Mouse (Mus musculus) heart, postnatal 0 days (tissue): Measurements from ENCODE around the gene Snx8. TPM values are rescaled to one million over a fixed set of nuclear protein-coding genes. Genes with fewer than 3 reads are reported as not detected.

Experiments
- ATAC-seq: fragments of 200-750 bp; cut with Nextera tagmentation; 2 replicates; pipeline ENCODE4 v1.8.0; 2017; ENCODE audit warnings: low read depth, moderate number of reproducible peaks, moderate library complexity; ENCODE audit not compliant: insufficient read depth
- DNase-seq: peaks from one replicate; pipeline ENCODE4 v3.0.0-alpha.2; 2016; ENCODE audit warnings: low spot score
- H3K27ac ChIP-seq: fragments of 300-500 bp; sonication (generic); 2 replicates; pipeline ENCODE4 v1.5.1; 2014; ENCODE audit warnings: low read depth, mild to moderate bottlenecking
- H3K27me3 ChIP-seq: fragments of 300-500 bp; sonication (generic); 2 replicates; pipeline ENCODE4 v1.6.1; 2014; ENCODE audit warnings: low read length, mixed read lengths; ENCODE audit not compliant: control insufficient read depth, insufficient read depth
- H3K36me3 ChIP-seq: fragments of 300-500 bp; sonication (generic); replicated peaks from 2 replicates; pipeline ENCODE4 v1.6.1; 2014; ENCODE audit warnings: low read length, mixed read lengths; ENCODE audit not compliant: control insufficient read depth, insufficient read depth
- H3K4me1 ChIP-seq: fragments of 300-500 bp; sonication (generic); 2 replicates; pipeline ENCODE4 v1.6.1; 2014; ENCODE audit warnings: antibody characterized with exemption; ENCODE audit not compliant: control insufficient read depth, insufficient read depth
- H3K4me2 ChIP-seq: fragments of 300-500 bp; sonication (generic); 2 replicates; pipeline ENCODE4 v1.6.1; 2014; ENCODE audit warnings: low read depth, mild to moderate bottlenecking, low read length, moderate library complexity
- H3K4me3 ChIP-seq: fragments of 300-500 bp; sonication (generic); 2 replicates; pipeline ENCODE4 v1.5.1; 2014; ENCODE audit warnings: low read depth, low read length
- H3K9ac ChIP-seq: fragments of 300-500 bp; sonication (generic); replicated peaks from 2 replicates; pipeline ENCODE4 v1.6.1; 2014; ENCODE audit warnings: low read depth, low read length, mixed read lengths
- H3K9me3 ChIP-seq: fragments of 300-500 bp; sonication (generic); replicated peaks from 2 replicates; pipeline ENCODE4 v1.6.1; 2016; ENCODE audit warnings: low read length; ENCODE audit not compliant: control insufficient read depth
- CTCF ChIP-seq: IDR thresholded peaks from 2 replicates; pipeline ENCODE4 v1.5.1; 2016; ENCODE audit warnings: antibody characterized with exemption, control low read depth, low read depth
- EP300 ChIP-seq: IDR thresholded peaks from 2 replicates; pipeline ENCODE4 v1.6.1; 2016; ENCODE audit warnings: antibody characterized with exemption, low read depth
- WGBS: fragments of 180-500 bp; shearing (Covaris S2); extraction: QIAGEN DNeasy Blood & Tissue Kit; methylation state at CpG from one replicate; pipeline ENCODE4 v1.1.7; 2014; 5-methylcytosine and 5-hydroxymethylcytosine counted together
- microRNA-seq: library from miRNA; unstranded; fragments of <30 nt; microRNA quantifications from one replicate; pipeline ENCODE4, GENCODE M21; 2016
- polyA plus RNA-seq: library from polyadenylated mRNA; unstranded; fragments of >200 nt; fragmentation: Nextera tagmentation; extraction: Ambion mirVana; gene quantifications from 2 replicates; pipeline ENCODE4 v1.2.1, GENCODE M21; 2015
- total RNA-seq: library from RNA; depleted of rRNA; stranded (reverse); fragments of >200 nt; gene quantifications from 2 replicates; pipeline ENCODE4 v1.2.3, GENCODE M21; 2014; ENCODE audit warnings: low replicate concordance; rRNA removed

Gene Snx8
- total and polyA plus RNA-seq, 2 experiments from 2014 or later = 13.3 to 24.8 TPM

GRCm38 (mm10) chr5:140306016-140306415 lies 83.0 kb downstream of the Snx8 start:
- ATAC-seq = peak; percentile 90
- Histone ChIP-seq H3K27me3 (no peaks in the 10 kb centered on the region), H3K4me2 (no peak overlapping the region), H3K4me3 (no peak overlapping the region), H3K36me3 (peaks cover 47% of the 10 kb centered on the region), H3K9ac (no peak overlapping the region), H3K4me1 (peaks cover 26% of the 10 kb centered on the region), H3K27ac (peak overlapping the region; percentile 90), H3K9me3 (no peaks in the 10 kb centered on the region)
- DNase-seq = peak; percentile 76
- TF ChIP-seq CTCF (peak; percentile 52), EP300 (no peak)
- WGBS = 52% methylated on average over 8 of the region's 8 CpGs

GRCm38 (mm10) chr5:140298291-140298690 lies 90.8 kb downstream of the Snx8 start:
- TF ChIP-seq EP300 = no peak
- TF ChIP-seq CTCF = no peak
- no peaks in the 10 kb centered on the region for H3K4me1 ChIP-seq
- no peaks in the 10 kb centered on the region for H3K9me3 ChIP-seq
- no peak overlapping the region for H3K27ac ChIP-seq
- DNase-seq (no peak), ATAC-seq (no peak)
- H3K9ac ChIP-seq = no peak overlapping the region
- H3K4me2 ChIP-seq = no peak overlapping the region
- WGBS = 92% methylated on average over 4 of the region's 4 CpGs
- no peak overlapping the region for H3K4me3 ChIP-seq
- peaks cover 62% of the 10 kb centered on the region for H3K36me3 ChIP-seq
- no peaks in the 10 kb centered on the region for H3K27me3 ChIP-seq

- Histone ChIP-seq H3K9ac (no peak overlapping the region), H3K27ac (no peak overlapping the region), H3K4me2 (no peak overlapping the region), H3K27me3 (no peaks in the 10 kb centered on the region), H3K4me3 (no peak overlapping the region), H3K4me1 (no peaks in the 10 kb centered on the region), H3K36me3 (peaks cover 37% of the 10 kb centered on the region), H3K9me3 (no peaks in the 10 kb centered on the region)
- TF ChIP-seq CTCF (peak; percentile 83), EP300 (no peak)
- ATAC-seq (peak; percentile 49; the same call in 1 of the 2 replicates), DNase-seq (peak; percentile 49)
- WGBS = 89% methylated on average over 1 of the region's 1 CpGs
Observed at GRCm38 (mm10) chr5:140292152-140292551, 96.9 kb downstream of the Snx8 start.

Small RNAs within 50 kb of the gene (microRNA-seq; reads per million reads assigned to microRNA genes)
- not detected for gene Mir7038

Other genes starting within 250 kb of the Snx8 start
- 10.1 and 20.6 TPM in 2 replicates for gene Mad1l1, start 67.7 kb downstream of the Snx8 start, total RNA-seq
- 15.0 and 15.1 TPM in 2 replicates for gene Mad1l1, start 67.7 kb downstream of the Snx8 start, polyA plus RNA-seq
- gene Nudt1, start 67.6 kb downstream of the Snx8 start, total RNA-seq = 11.3 and 31.0 TPM in 2 replicates
- 17.4 and 18.1 TPM in 2 replicates for gene Nudt1, start 67.6 kb downstream of the Snx8 start, polyA plus RNA-seq
- gene Mrm2, start 57.4 kb downstream of the Snx8 start, total RNA-seq = 13.9 and 19.5 TPM in 2 replicates
- gene Mrm2, start 57.4 kb downstream of the Snx8 start, polyA plus RNA-seq = 16.9 and 17.8 TPM in 2 replicates
- gene Eif3b, start 30.1 kb upstream of the Snx8 start, total RNA-seq = 37.4 and 38.9 TPM in 2 replicates
- gene Eif3b, start 30.1 kb upstream of the Snx8 start, polyA plus RNA-seq = 36.6 and 40.0 TPM in 2 replicates
- not detected in 2 replicates for gene Gm4869, start 56.4 kb upstream of the Snx8 start, total RNA-seq
- not detected in 2 replicates for gene Gm4869, start 56.4 kb upstream of the Snx8 start, polyA plus RNA-seq
- 4.1 and 4.7 TPM in 2 replicates for gene Chst12, start 116.3 kb upstream of the Snx8 start, total RNA-seq
- 5.9 and 6.6 TPM in 2 replicates for gene Chst12, start 116.3 kb upstream of the Snx8 start, polyA plus RNA-seq
- not detected in 2 replicates for gene Grifin, start 175.8 kb upstream of the Snx8 start, total RNA-seq
- gene Grifin, start 175.8 kb upstream of the Snx8 start, polyA plus RNA-seq = not detected in 2 replicates
- 8.2 and 22.3 TPM in 2 replicates for gene Lfng, start 218.1 kb upstream of the Snx8 start, total RNA-seq
- 4.1 and 4.4 TPM in 2 replicates for gene Lfng, start 218.1 kb upstream of the Snx8 start, polyA plus RNA-seq